Mouse (Mus musculus) small intestine, adult 2 months (tissue): ENCODE measurements around the gene Fbxo24.

Experiments
- CTCF ChIP-seq: fragments of 200-500 bp; IDR thresholded peaks from 2 replicates; pipeline ENCODE4 v1.5.1; 2012; ENCODE audit warnings: low read depth, mild to moderate bottlenecking, control low read depth, inconsistent platforms, low read length, moderate library complexity, mixed read lengths; ENCODE audit not compliant: insufficient replicate concordance, insufficient read length; ENCODE audit errors: extremely low read depth
- POLR2A ChIP-seq: fragments of 200-500 bp; IDR thresholded peaks from 2 replicates; pipeline ENCODE4 v1.6.1; 2012; ENCODE audit warnings: low read depth, mild to moderate bottlenecking, control low read depth, inconsistent platforms, low read length, moderate library complexity

GRCm38 (mm10) chr5:137645652-137646091, 16.9 kb upstream of the Fbxo24 start, which contains the start of gene Irs3:
- TF ChIP-seq POLR2A: no peak
- TF ChIP-seq CTCF: no peak
